Mouse (Mus musculus): ENCODE data around the gene Rcn1. TPM values are rescaled to one million over a fixed set of nuclear protein-coding genes. Genes with fewer than 3 reads are reported as not detected.

Rcn1 gene
- 10 to 100 TPM; 14.7 to 18.5 TPM for total RNA-seq (2021)
- long read RNA-seq, experiment 1, transcript Rcn1-201 (6 exons, 2,720 nt): major isoform, 31 of 33 reads
- long read RNA-seq, experiment 1, partial matches to known transcripts: 1 of 33 reads
- long read RNA-seq, experiment 1, other reads (novel, unspliced or antisense): 1 of 33 reads
- long read RNA-seq, experiment 2, transcript Rcn1-201 (6 exons, 2,720 nt): major isoform, 31 of 34 reads
- long read RNA-seq, experiment 2, partial matches to known transcripts: 0 of 34 reads
- long read RNA-seq, experiment 2, other reads (novel, unspliced or antisense): 3 of 34 reads

DNA sequence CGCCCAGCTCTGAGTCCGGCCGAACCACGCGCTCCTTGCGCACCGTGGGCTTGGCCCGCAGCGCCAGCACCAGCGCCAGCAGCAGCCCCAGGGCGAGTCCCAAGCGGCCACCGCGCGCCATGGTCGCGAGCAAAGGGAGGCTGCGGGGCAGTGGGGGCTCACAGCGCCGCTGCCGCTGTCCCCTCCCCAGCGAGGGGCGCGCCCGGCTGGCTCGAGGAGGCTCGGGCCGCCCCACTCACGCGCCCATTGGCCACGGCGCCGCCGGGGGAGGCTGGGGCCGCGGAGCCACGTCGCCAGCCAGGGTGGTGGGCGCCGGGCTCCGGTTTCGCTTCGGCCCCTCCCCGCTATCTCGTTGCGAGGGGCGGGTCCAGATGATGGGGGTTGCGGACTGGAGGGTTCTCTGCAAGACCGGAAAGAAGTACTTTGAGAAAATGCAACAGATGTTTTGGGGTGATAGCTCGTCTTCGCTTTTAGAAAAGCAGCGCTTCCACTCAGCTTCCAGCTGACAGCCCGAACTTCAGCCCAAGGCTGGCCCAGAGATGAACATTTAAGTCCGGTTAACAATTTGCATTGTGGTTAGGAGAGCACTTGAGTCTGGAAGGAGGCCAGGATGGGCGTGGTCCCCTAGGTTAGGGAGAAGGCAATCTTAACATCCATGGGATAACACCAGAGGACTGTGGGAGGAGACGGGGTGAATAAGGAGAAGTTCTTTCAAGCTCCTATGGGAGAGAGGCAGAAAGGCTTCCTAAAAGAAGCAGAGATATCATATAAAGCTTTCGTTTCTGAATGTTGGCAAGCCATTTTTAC, at the start of gene Rcn1:
Gene Rcn1 (minus strand): TSS at position 235 of the 807 bp plus-strand sequence.
- Histone ChIP-seq H3K27ac (peak within 1 kb of the TSS; percentile 73), H3K4me3 (peak within 1 kb of the TSS; percentile 80)
- peak; percentile 12; the same call in 1 of the 2 replicates for TF ChIP-seq CTCF (conservative IDR thresholded peaks at IDR 0.05)
- peak; percentile 19 to 39 for DNase-seq (ENCODE audit: low spot score in 2 of 2)

DNA sequence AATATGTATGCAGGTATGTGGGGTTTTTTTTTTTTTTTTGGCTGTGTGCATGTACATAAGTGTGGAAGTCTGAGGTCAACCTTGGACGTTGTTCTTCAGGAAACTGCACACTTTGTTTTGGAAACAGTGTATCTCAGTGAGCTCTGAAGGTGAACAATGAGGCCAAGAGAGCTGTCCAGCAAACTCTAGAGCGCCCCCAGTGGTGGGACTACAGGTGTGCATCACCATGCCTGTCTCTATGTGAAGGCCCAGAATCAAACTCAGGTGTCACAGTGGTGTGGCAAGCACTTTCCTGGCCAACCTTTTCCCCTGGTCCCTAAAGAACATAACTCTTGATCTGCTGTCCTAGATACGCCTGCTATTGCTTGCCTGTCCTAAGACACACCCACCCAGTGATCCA, 45.0 kb upstream of the Rcn1 start:
- Histone ChIP-seq H3K27ac (no peak overlapping the region), H3K4me3 (no peak overlapping the region)
- peak; percentile 64 for TF ChIP-seq CTCF (conservative IDR thresholded peaks at IDR 0.05)
- no peak for DNase-seq (ENCODE audit: low spot score in 2 of 2)

DNA sequence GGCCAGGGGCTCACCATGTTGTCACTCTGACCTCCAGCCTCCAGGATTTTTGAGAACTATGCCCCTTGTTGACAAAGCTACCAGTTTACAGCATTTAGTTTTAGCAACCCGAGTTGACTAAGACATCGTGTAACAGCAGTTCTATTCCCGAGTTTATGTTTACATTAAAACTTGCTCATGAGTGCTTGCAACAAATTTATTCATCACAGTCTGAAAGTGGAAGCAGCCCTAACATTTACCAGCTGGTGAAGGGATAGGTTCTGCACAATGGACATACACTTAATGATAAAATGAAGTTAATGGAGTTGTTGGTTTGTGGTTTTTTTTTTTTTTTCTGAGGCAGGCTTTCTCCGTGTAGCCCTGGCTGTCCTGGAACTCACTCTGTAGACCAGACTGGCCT, 39.9 kb upstream of the Rcn1 start:
- no peak overlapping the region for H3K27ac ChIP-seq
- no peak for TF ChIP-seq CTCF (conservative IDR thresholded peaks at IDR 0.05)
- no peak for DNase-seq (ENCODE audit: low spot score in 2 of 2)
- H3K4me3 ChIP-seq: no peak overlapping the region

DNA sequence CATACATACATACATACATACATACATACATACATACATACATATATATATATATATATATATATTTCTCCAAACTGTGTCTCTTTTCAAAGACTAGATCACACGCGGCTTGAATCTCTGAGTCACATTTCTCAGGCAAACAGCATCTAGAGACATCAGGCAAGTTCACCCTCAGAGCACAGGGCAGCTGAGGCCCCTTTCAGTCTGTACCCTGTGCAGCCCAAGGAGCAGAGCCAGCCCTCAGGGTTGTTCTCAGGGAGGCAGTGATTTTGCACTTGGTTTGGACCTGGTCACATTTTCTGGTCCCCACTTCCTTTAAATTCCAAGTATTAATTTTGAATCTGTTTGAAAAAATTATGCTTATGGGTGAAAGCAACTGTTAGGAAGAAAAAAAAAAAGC, 39.4 kb upstream of the Rcn1 start:
- no peak overlapping the region for H3K4me3 ChIP-seq
- no peak for DNase-seq (ENCODE audit: low spot score in 2 of 2)
- TF ChIP-seq CTCF (conservative IDR thresholded peaks at IDR 0.05): no peak
- H3K27ac ChIP-seq: no peak overlapping the region

DNA sequence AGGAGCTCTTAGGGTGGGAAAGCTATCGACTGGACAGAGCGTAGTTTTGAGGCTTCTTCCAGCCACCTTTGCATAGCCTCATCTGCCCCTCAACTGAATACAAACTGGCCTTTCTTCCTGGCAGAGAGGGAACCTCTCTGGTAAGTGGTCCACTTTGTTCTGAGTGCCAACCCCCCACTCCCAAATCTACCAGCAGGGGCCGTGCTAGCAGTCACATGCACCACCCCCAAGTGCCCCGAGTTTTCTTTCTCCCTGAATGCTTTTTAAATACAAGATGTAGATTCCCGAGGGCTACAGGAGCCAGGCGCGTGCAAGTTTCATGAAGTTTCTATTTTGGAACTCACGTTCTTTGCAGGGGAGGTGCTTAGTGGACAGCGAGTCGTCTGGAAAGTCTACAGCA, 33.8 kb upstream of the Rcn1 start:
- 0 out of 2 replicates have a peak, but pooled peaks have one; percentile 3 for TF ChIP-seq CTCF (conservative IDR thresholded peaks at IDR 0.05)
- no peak overlapping the region for H3K4me3 ChIP-seq
- no peak overlapping the region for H3K27ac ChIP-seq
- no peak for DNase-seq (ENCODE audit: low spot score in 2 of 2)

DNA sequence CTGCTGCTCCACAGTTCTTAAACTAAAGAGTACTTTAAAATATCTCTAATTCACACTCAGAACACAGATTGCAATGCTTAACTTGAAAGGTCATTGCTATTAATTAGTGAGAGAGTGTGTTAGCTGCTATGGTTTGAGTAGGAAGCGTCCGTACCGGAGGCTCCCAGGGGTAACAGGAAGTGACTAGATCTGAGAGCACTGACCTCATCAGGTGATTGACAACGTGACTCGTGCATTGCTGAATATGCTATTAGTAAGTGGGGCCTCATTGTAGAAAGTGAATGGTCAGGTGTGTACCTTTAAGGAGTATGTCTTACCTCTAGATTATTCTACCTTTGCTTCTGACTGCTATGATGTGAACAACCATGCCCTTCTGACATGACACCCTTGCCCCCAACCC, 31.3 kb upstream of the Rcn1 start:
- TF ChIP-seq CTCF (conservative IDR thresholded peaks at IDR 0.05): no peak
- H3K27ac ChIP-seq: no peak overlapping the region
- DNase-seq (ENCODE audit: low spot score in 2 of 2): no peak
- no peak overlapping the region for H3K4me3 ChIP-seq

DNA sequence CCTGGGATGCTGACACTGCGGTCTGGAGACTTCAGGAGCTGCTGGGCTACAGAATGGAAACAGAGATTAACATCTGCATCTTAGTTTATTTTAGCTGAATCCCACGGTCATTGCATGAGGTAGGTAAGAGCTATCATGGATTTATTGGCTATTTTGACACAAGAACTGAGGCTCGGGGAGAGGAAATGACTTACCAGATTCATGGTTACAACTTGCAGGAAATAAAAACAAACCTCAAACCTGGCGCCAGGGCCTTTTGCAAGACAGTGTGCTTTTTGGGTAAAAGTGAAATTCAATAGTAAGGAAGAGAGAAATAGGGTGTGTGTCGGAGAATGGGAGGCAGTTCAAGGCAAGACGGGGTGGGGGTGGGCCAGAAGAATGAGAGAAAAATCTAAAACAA, 30.8 kb upstream of the Rcn1 start:
- H3K4me3 ChIP-seq: no peak overlapping the region
- no peak for DNase-seq (ENCODE audit: low spot score in 2 of 2)
- no peak overlapping the region for H3K27ac ChIP-seq
- TF ChIP-seq CTCF (conservative IDR thresholded peaks at IDR 0.05): no peak

DNA sequence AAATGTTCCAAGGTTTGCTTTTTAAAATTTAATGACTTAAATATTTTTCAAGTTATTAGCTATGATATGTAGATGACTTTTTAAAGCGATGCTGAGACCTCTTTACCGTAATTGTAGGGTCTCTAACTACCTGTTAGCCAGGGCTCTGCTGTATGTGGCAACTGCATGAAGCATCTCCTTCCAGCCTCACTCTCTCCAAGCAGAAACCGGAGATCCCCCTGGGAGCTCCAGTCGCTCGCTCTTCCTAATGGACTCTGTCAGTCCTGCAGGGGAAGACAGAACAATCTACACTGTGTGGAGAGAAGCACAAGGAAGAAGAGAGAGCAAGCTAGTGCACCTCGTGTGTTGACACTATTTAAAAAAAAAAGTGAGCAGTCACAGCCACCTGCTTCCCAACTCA, 29.3 kb upstream of the Rcn1 start:
- Histone ChIP-seq H3K27ac (no peak overlapping the region), H3K4me3 (no peak overlapping the region)
- TF ChIP-seq CTCF (conservative IDR thresholded peaks at IDR 0.05): no peak
- no peak for DNase-seq (ENCODE audit: low spot score in 2 of 2)

DNA sequence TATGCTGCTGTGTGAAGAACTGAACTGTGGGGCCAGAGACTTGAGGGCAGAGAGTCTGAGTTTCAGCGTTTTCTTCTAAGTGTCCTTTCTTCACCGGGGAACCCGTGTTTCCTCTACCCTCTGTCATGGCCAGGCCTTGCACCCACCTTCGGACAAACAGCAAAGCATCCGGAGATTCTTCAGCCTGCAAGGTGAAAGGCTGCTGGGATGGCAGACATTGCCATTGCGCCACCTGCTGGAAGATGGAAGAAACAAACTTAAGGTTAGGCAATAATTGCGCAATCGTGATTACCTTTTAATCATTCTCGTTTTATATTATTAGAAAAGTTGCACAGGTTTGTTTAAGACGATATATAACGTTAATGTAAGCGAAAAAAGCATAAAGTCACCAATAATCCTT, 28.9 kb upstream of the Rcn1 start:
- DNase-seq (ENCODE audit: low spot score in 2 of 2): peak; percentile 34 to 71

DNA sequence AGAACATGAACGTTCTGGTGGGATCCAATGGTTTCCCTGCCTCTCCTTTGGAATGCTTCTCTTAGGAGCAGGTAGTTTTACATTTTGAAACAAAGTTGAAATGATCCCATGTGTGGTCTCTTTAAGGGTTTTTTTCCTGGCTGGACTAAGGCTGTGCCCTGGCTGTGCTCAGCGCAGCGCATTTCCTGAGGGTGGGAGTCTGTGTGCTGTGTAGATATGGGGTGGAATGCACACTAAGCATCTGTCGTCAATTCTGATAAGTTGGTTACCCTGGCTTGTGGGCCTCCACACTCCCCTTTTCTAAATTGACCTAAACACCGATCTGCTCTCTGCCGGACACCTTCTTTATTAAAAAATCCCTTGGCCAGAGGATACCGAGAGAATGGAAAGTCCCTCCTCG, 28.3 kb upstream of the Rcn1 start:
- Histone ChIP-seq H3K4me3 (no peak overlapping the region), H3K27ac (no peak overlapping the region)
- no peak for DNase-seq (ENCODE audit: low spot score in 2 of 2)
- TF ChIP-seq CTCF (conservative IDR thresholded peaks at IDR 0.05): no peak

More for the DNA sequence above, 28.9 kb upstream of the Rcn1 start:
- Histone ChIP-seq H3K27ac (no peak overlapping the region), H3K4me3 (no peak overlapping the region)
- peak; percentile 92 for TF ChIP-seq CTCF (conservative IDR thresholded peaks at IDR 0.05)

DNA sequence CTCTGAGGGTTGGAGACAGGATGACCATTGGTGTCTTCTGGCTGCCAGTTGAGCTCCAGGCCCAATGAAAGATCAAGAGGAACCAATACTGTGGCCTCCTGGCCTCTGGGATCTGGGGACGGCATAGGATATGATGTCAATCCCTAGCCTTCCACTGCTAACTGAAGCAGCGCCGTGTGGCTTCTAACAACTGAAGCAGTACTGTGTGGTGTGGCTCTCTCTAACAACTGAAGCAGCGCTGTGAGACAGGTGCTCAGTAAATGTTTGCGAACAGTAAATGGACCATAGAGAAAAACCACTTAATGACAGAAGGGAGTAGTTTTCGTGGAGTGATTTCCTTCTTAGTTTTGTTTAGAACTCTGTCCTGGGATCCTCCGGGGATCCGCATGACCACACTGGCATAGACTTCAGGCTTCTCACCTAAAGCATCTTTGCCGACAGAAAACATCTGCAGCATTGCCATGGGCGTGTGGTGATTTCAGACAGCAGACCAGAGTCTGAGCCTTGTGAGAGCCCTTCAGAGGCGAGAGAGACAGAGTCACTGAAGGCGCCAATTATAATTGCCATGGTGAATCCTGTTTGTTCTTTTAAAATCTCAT, 19.6 kb upstream of the Rcn1 start:
- DNase-seq (ENCODE audit: low spot score in 2 of 2): no peak
- Histone ChIP-seq H3K4me3 (no peak overlapping the region), H3K27ac (no peak overlapping the region)
- TF ChIP-seq CTCF (conservative IDR thresholded peaks at IDR 0.05): no peak

DNA sequence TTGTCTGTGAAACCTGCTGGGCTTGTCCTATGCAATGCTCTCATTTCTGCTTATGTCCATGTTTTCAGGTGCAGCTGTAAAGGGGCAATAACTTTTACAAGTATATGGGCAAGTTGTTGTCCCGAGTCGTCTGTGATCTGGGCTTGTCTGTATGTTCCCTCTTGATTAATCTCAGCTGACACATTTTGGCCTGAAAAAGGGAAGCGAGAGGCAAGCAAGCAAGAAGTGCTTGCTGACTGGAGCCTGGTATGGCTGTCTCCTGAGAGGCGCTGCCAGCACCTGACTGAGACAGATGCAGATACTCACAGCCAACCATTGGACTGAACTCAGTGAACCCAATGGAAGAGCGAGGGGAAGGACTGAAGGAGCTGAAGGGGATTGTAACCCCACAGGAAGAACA, 18.5 kb upstream of the Rcn1 start:
- H3K4me3 ChIP-seq: no peak overlapping the region
- DNase-seq (ENCODE audit: low spot score in 2 of 2): no peak
- H3K27ac ChIP-seq: no peak overlapping the region
- no peak for TF ChIP-seq CTCF (conservative IDR thresholded peaks at IDR 0.05)

DNA sequence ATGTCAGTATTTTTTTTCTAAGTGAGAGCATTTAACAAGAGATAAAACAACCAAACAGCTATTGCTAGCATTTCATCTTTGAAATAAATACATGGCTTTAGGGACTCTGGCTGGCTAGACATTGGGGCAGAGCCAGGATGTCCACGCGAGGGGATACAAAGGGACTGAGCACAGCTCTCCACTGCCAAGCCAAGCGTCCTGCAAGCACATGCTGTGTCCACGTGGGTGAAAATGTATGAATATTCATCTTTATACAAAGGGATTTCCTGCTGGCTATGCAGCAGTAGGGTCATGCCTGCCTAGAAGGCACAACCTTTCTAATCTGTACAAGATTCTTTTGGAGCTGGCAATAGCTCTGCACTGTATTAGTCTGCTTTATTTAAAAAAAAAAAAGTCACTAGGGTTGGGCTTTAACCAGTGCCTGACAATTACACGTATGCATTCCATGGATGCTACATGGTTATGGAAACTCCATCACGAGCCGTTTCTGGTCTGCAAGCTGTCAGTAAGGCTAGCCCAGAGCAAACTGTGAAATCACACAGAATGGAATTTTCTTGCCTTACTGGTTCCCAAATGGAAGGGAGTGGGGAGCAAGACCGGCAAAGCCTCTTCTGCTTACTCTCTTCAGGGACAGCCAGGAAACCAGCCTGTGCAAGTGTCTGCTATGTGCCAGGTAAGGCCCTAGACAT, 17.7 kb upstream of the Rcn1 start:
- no peak for TF ChIP-seq CTCF (conservative IDR thresholded peaks at IDR 0.05)
- Histone ChIP-seq H3K4me3 (no peak overlapping the region), H3K27ac (no peak overlapping the region)
- no peak for DNase-seq (ENCODE audit: low spot score in 2 of 2)

Data from layer of hippocampus, adult 2 months (tissue).